Mouse (Mus musculus): ENCODE measurements around the gene As3mt. TPM values are rescaled to one million over a fixed set of nuclear protein-coding genes. Genes with fewer than 3 reads are reported as not detected.
"Not testable (repeated sequence)": the region's sequence is repeated elsewhere in the genome, so short reads cannot be mapped to it uniquely, and the experiment has no call there.

Gene As3mt
- polyA plus RNA-seq, 1 experiment from 2014 or later = 34.8 TPM

GRCm38 (mm10) chr19:46763932-46764762 lies 56.9 kb downstream of the As3mt start:
- Histone ChIP-seq H3K27ac (ENCODE audit: low read length) (no peak overlapping the region), H3K4me3 (ENCODE audit: low read length) (no peak overlapping the region; the same call in 1 of the 2 replicates), H3K9ac (ENCODE audit: low read length) (no peak overlapping the region), H3K36me3 (ENCODE audit: control insufficient read depth, insufficient read depth, low read length) (no peaks in the 10 kb centered on the region), H3K4me1 (replicated peaks; ENCODE audit: control insufficient read depth, insufficient read depth, low read length) (peaks cover 21% of the 10 kb centered on the region), H3K27me3 (ENCODE audit: control insufficient read depth, insufficient read depth, low read depth, low read length) (peaks cover 10% of the 10 kb centered on the region), H3K9me3 (ENCODE audit: control insufficient read depth, low read length) (no peaks in the 10 kb centered on the region), H3K4me2 (ENCODE audit: low read depth, low read length) (peak overlapping the region; percentile 96; the same call in 1 of the 2 replicates)
- ATAC-seq (ENCODE audit: low read depth) = no peak
- 63% methylated on average over 12 of the region's 12 CpGs for WGBS

GRCm38 (mm10) chr19:46764763-46765117 lies 57.5 kb downstream of the As3mt start:
- 75% methylated on average over 9 of the region's 9 CpGs for WGBS
- no peaks in the 10 kb centered on the region for H3K9me3 ChIP-seq (ENCODE audit: control insufficient read depth, low read length)
- H3K4me1 ChIP-seq (replicated peaks; ENCODE audit: control insufficient read depth, insufficient read depth, low read length) = peaks cover 21% of the 10 kb centered on the region
- no peak overlapping the region for H3K9ac ChIP-seq (ENCODE audit: low read length)
- no peak overlapping the region for H3K4me2 ChIP-seq (ENCODE audit: low read depth, low read length)
- H3K36me3 ChIP-seq (ENCODE audit: control insufficient read depth, insufficient read depth, low read length) = no peaks in the 10 kb centered on the region
- peaks cover 10% of the 10 kb centered on the region for H3K27me3 ChIP-seq (ENCODE audit: control insufficient read depth, insufficient read depth, low read depth, low read length)
- ATAC-seq (ENCODE audit: low read depth) = no peak
- no peak overlapping the region for H3K27ac ChIP-seq (ENCODE audit: low read length)
- no peak overlapping the region for H3K4me3 ChIP-seq (ENCODE audit: low read length)

- Histone ChIP-seq H3K4me1 (replicated peaks; ENCODE audit: control insufficient read depth, insufficient read depth, low read length) (peaks cover 19% of the 10 kb centered on the region), H3K4me3 (ENCODE audit: low read length) (no peak overlapping the region), H3K36me3 (ENCODE audit: control insufficient read depth, insufficient read depth, low read length) (no peaks in the 10 kb centered on the region), H3K27ac (ENCODE audit: low read length) (no peak overlapping the region), H3K9ac (ENCODE audit: low read length) (no peak overlapping the region), H3K4me2 (ENCODE audit: low read depth, low read length) (no peak overlapping the region), H3K27me3 (ENCODE audit: control insufficient read depth, insufficient read depth, low read depth, low read length) (peaks cover 10% of the 10 kb centered on the region), H3K9me3 (ENCODE audit: control insufficient read depth, low read length) (no peaks in the 10 kb centered on the region)
- ATAC-seq (ENCODE audit: low read depth) = no peak
- WGBS = 82% methylated on average over 5 of the region's 5 CpGs
Measured at GRCm38 (mm10) chr19:46766125-46766524, 58.9 kb downstream of the As3mt start.

GRCm38 (mm10) chr19:46769759-46770158 lies 62.5 kb downstream of the As3mt start:
- Histone ChIP-seq H3K27ac (ENCODE audit: low read length) (no peak overlapping the region), H3K9me3 (ENCODE audit: control insufficient read depth, low read length) (no peaks in the 10 kb centered on the region), H3K27me3 (ENCODE audit: control insufficient read depth, insufficient read depth, low read depth, low read length) (no peaks in the 10 kb centered on the region), H3K36me3 (ENCODE audit: control insufficient read depth, insufficient read depth, low read length) (no peaks in the 10 kb centered on the region), H3K4me2 (ENCODE audit: low read depth, low read length) (no peak overlapping the region), H3K9ac (ENCODE audit: low read length) (no peak overlapping the region), H3K4me1 (replicated peaks; ENCODE audit: control insufficient read depth, insufficient read depth, low read length) (peaks cover under 1% of the 10 kb centered on the region; the same call in 1 of the 2 replicates), H3K4me3 (ENCODE audit: low read length) (no peak overlapping the region)
- ATAC-seq (ENCODE audit: low read depth) = no peak
- WGBS = 86% methylated on average over 11 of the region's 11 CpGs

- no peak overlapping the region for H3K4me2 ChIP-seq (ENCODE audit: low read depth, low read length)
- 80% methylated on average over 6 of the region's 6 CpGs for WGBS
- no peak overlapping the region for H3K9ac ChIP-seq (ENCODE audit: low read length)
- H3K27ac ChIP-seq (ENCODE audit: low read length) = no peak overlapping the region
- no peak for ATAC-seq (ENCODE audit: low read depth)
- no peaks in the 10 kb centered on the region for H3K9me3 ChIP-seq (ENCODE audit: control insufficient read depth, low read length)
- H3K27me3 ChIP-seq (ENCODE audit: control insufficient read depth, insufficient read depth, low read depth, low read length) = no peaks in the 10 kb centered on the region
- H3K4me1 ChIP-seq (replicated peaks; ENCODE audit: control insufficient read depth, insufficient read depth, low read length) = no peaks in the 10 kb centered on the region
- no peaks in the 10 kb centered on the region for H3K36me3 ChIP-seq (ENCODE audit: control insufficient read depth, insufficient read depth, low read length)
- H3K4me3 ChIP-seq (ENCODE audit: low read length) = no peak overlapping the region
Measured at GRCm38 (mm10) chr19:46771801-46772200, 64.5 kb downstream of the As3mt start.

- Histone ChIP-seq H3K4me3 (ENCODE audit: low read length) (no peak overlapping the region), H3K9ac (ENCODE audit: low read length) (no peak overlapping the region), H3K4me2 (ENCODE audit: low read depth, low read length) (no peak overlapping the region), H3K27ac (ENCODE audit: low read length) (no peak overlapping the region), H3K4me1 (replicated peaks; ENCODE audit: control insufficient read depth, insufficient read depth, low read length) (no peaks in the 10 kb centered on the region), H3K9me3 (ENCODE audit: control insufficient read depth, low read length) (no peaks in the 10 kb centered on the region), H3K36me3 (ENCODE audit: control insufficient read depth, insufficient read depth, low read length) (no peaks in the 10 kb centered on the region), H3K27me3 (ENCODE audit: control insufficient read depth, insufficient read depth, low read depth, low read length) (no peaks in the 10 kb centered on the region)
- WGBS = 60% methylated on average over 5 of the region's 5 CpGs
- ATAC-seq (ENCODE audit: low read depth) = no peak
Measured at GRCm38 (mm10) chr19:46776391-46776790, 69.1 kb downstream of the As3mt start.

- Histone ChIP-seq H3K4me2 (ENCODE audit: low read depth, low read length) (no peak overlapping the region), H3K27ac (ENCODE audit: low read length) (no peak overlapping the region), H3K27me3 (ENCODE audit: control insufficient read depth, insufficient read depth, low read depth, low read length) (no peaks in the 10 kb centered on the region), H3K4me1 (replicated peaks; ENCODE audit: control insufficient read depth, insufficient read depth, low read length) (no peaks in the 10 kb centered on the region), H3K4me3 (ENCODE audit: low read length) (no peak overlapping the region), H3K9me3 (ENCODE audit: control insufficient read depth, low read length) (no peaks in the 10 kb centered on the region), H3K9ac (ENCODE audit: low read length) (no peak overlapping the region), H3K36me3 (ENCODE audit: control insufficient read depth, insufficient read depth, low read length) (no peaks in the 10 kb centered on the region)
- no peak for ATAC-seq (ENCODE audit: low read depth)
- 81% methylated on average over 3 of the region's 3 CpGs for WGBS
Measured at GRCm38 (mm10) chr19:46776850-46777249, 69.6 kb downstream of the As3mt start.

- Histone ChIP-seq H3K27ac (ENCODE audit: low read length) (no peak overlapping the region), H3K9me3 (ENCODE audit: control insufficient read depth, low read length) (no peaks in the 10 kb centered on the region), H3K4me1 (replicated peaks; ENCODE audit: control insufficient read depth, insufficient read depth, low read length) (no peaks in the 10 kb centered on the region), H3K9ac (ENCODE audit: low read length) (no peak overlapping the region), H3K27me3 (ENCODE audit: control insufficient read depth, insufficient read depth, low read depth, low read length) (no peaks in the 10 kb centered on the region), H3K36me3 (ENCODE audit: control insufficient read depth, insufficient read depth, low read length) (no peaks in the 10 kb centered on the region), H3K4me3 (ENCODE audit: low read length) (no peak overlapping the region), H3K4me2 (ENCODE audit: low read depth, low read length) (no peak overlapping the region)
- 57% methylated on average over 12 of the region's 12 CpGs for WGBS
- ATAC-seq (ENCODE audit: low read depth) = no peak
Measured at GRCm38 (mm10) chr19:46777928-46778680, 70.8 kb downstream of the As3mt start.

- H3K36me3 ChIP-seq (ENCODE audit: control insufficient read depth, insufficient read depth, low read length); H3K4me3 ChIP-seq (ENCODE audit: low read length); H3K9me3 ChIP-seq (ENCODE audit: control insufficient read depth, low read length); H3K4me1 ChIP-seq (replicated peaks; ENCODE audit: control insufficient read depth, insufficient read depth, low read length); ATAC-seq (ENCODE audit: low read depth); H3K27ac ChIP-seq (ENCODE audit: low read length); H3K27me3 ChIP-seq (ENCODE audit: control insufficient read depth, insufficient read depth, low read depth, low read length); H3K4me2 ChIP-seq (ENCODE audit: low read depth, low read length); H3K9ac ChIP-seq (ENCODE audit: low read length): not testable (repeated sequence)
- WGBS = 87% methylated on average over 1 of the region's 1 CpGs
Measured at GRCm38 (mm10) chr19:46779130-46779529, 71.9 kb downstream of the As3mt start.
